Mouse (Mus musculus): ENCODE results near the gene Tmem107.

Tmem107 gene

DNA sequence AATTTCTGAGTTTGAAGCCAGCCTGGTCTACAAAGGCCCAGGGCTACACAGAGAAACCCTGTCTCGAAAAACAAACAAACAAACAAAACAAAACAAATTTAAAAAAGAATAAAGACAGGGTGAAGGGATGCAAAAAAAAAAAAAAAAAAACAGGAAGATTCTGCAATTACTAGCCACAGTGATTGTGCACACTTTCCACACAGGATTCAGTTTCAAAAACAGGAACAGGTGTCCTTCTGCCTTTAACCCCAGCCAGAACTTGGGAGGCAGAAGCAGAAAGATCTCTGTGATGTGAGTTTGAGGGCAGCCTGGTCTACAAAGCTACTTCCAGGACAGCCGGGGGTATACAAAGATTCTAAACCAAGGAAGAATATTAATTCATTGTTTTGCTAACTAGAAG lies 12.3 kb upstream of the Tmem107 start:
- in situ Hi-C loops (cut with MboI; ENCODE audit: low pct_unique_long_range_greater_than_20kb in 1 of 2, low sequenced_read_pairs in 2 of 2, unreplicated experiment in 1 of 2), result no loop called here

- in situ Hi-C loops (cut with MboI; ENCODE audit: low pct_unique_long_range_greater_than_20kb in 1 of 2, low sequenced_read_pairs in 2 of 2, unreplicated experiment in 1 of 2), result no loop called here
Measured at GRCm38 (mm10) chr11:69058729-69059356, 11.8 kb upstream of the Tmem107 start.

- in situ Hi-C loops (cut with MboI; ENCODE audit: low pct_unique_long_range_greater_than_20kb in 1 of 2, low sequenced_read_pairs in 2 of 2, unreplicated experiment in 1 of 2), result no loop called here
Measured at GRCm38 (mm10) chr11:69059357-69059974, 11.1 kb upstream of the Tmem107 start, which contains the start of gene Borcs6. Gene Borcs6 (plus strand): TSS chr11:69059717.

DNA sequence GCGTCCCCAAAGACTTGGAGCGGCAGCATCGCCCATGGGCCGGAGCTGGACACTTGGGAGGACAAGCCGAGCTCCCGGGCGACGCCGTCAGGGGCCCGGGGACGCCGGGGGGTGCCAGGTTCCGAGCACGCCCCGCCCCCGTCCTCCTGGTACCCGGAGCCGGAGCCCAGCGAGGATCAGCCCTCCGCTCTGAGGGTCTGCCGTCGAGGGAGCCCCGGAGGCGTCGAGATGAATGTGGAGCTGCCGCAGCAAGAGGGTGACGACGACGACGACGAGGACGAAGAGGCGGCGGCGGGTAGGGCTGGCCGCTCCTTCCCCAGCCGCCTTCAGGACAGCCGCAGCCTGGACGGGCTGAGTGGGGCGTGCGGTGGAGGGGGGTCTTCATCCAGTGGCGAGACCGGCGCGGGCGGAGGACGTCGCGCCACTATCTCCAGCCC lies 10.6 kb upstream of the Tmem107 start:
- in situ Hi-C loops (cut with MboI; ENCODE audit: low pct_unique_long_range_greater_than_20kb in 1 of 2, low sequenced_read_pairs in 2 of 2, unreplicated experiment in 1 of 2), result loop anchor here in 1 of 2 experiments (10.0 kb wide), 1 partner anchor 175 kb away; the partner anchor contains the start of gene Gucy2e

GRCm38 (mm10) chr11:69060448-69061254 lies 10.0 kb upstream of the Tmem107 start:
- in situ Hi-C loops (cut with MboI; ENCODE audit: low pct_unique_long_range_greater_than_20kb in 1 of 2, low sequenced_read_pairs in 2 of 2, unreplicated experiment in 1 of 2), result loop anchor here in 1 of 2 experiments (10.0 kb wide), 1 partner anchor 174 kb away; the partner anchor contains the start of gene Gucy2e

DNA sequence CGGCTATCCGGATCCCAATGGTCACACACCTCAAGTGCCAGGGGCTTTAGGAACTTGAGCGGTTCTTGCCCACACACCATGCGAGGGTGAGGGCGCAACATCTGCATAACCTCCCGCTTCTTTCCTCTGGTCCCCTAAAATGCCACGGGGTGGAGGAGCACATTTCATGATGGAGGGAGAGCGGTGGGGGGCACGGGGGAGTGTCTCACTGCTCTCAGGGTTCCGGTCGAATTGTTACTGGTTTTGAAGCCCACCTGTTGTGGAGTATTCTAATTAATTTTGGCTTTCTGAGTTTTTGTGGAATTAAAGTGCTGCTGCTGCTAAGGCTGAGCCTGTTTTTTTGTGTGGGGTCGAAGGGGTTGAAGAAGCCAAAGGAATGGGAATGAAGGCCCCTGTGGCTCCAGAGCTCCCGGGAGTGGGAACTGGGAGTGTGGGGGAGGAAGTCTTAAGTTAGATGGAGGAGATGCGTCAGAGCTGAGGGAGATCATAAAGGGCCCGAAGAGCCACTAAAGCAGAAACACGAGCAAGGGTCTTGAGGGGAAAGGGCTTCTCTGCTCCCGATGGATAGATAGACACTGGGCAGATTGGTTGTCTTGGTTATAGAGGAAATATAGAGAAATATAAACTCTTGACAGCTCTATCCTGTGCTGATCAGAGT lies 9.2 kb upstream of the Tmem107 start:
- in situ Hi-C loops (cut with MboI; ENCODE audit: low pct_unique_long_range_greater_than_20kb in 1 of 2, low sequenced_read_pairs in 2 of 2, unreplicated experiment in 1 of 2), result loop anchor here in 1 of 2 experiments (10.0 kb wide), 1 partner anchor 173 kb away; the partner anchor contains the start of gene Gucy2e

DNA sequence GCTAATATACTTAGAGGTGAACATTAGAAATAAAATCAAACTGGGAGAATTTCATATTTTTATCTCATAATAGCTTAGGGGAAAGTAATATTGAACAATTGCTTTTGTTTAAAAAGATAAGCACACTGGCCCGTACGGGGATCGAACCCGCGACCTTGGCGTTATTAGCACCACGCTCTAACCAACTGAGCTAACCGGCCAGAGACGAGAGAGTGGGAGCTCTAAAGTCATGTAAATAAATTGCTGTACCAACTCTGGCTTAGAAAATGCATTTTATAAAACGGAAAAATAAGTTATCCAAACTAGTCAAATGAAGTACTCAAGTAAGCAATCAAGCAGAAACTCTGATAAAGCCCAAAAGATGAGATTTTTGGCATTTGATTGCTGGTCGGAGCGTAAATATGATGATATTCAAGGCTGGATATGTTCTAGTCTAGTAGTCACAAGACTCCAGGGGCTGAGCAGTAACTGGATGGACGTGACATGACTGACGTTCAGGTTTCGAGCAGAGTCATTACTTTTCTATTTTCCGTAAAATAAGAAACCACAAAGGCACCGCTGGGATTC lies 8.3 kb upstream of the Tmem107 start:
- in situ Hi-C loops (cut with MboI; ENCODE audit: low pct_unique_long_range_greater_than_20kb in 1 of 2, low sequenced_read_pairs in 2 of 2, unreplicated experiment in 1 of 2), result loop anchor here in 1 of 2 experiments (10.0 kb wide), 1 partner anchor 173 kb away; the partner anchor contains the start of gene Gucy2e

DNA sequence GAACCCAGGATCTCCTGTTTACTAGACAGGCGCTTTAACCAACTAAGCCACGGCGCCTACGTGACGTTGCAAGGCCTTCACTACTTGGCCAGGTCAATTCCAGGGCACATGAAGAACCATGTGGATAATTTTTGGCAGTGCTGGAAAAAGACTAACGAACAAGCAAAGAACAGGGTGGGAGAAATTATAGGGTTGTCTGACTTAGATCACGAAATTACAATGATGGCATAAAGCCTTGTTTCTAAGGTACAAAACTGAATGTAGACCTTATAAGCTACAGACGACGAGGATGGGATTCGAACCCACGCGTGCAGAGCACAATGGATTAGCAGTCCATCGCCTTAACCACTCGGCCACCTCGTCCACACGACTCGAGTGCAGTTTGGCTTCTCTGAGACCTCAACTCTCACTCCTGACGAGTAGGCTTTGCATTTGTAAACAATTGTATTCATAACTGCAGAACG lies 7.8 kb upstream of the Tmem107 start:
- in situ Hi-C loops (cut with MboI; ENCODE audit: low pct_unique_long_range_greater_than_20kb in 1 of 2, low sequenced_read_pairs in 2 of 2, unreplicated experiment in 1 of 2), result loop anchor here in 1 of 2 experiments (10.0 kb wide), 1 partner anchor 172 kb away; the partner anchor contains the start of gene Gucy2e

DNA sequence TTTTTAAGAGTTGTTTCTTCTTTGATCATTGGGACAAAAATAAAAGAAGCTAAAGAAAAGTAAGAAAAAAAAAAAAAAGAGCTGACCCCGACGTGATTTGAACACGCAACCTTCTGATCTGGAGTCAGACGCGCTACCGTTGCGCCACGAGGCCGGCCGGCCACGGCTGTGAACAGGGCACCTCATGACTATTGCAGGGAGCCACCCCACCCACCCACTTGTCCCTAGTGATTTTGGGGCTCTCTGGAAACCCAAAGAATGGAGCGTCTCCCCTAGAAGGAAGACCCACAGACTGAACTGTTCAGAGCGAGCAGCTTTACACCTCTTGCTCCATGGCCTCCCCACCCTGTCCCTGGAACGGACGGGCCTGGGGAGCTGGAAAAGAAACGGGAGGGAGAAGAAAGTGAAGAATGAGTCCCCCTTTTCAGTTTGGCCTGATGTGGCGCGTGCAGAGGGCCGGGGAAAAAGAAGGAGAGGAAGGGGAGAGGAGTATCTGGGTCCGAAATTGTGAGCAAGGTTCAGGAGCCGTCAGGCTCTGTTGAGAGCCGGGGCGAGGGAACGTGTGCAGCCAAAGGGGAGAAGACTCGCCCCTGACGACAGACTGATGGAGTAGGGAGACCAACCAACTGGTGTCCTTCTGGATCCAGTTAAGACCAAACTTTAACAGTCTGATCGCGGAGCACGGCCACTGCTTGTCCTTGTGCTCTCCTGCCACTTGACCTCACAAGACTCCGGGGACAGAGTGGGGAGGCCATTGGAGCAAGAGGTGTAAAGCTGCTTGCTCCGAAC lies 7.0 kb upstream of the Tmem107 start:
- in situ Hi-C loops (cut with MboI; ENCODE audit: low pct_unique_long_range_greater_than_20kb in 1 of 2, low sequenced_read_pairs in 2 of 2, unreplicated experiment in 1 of 2), result loop anchor here in 1 of 2 experiments (10.0 kb wide), 1 partner anchor 171 kb away; the partner anchor contains the start of gene Gucy2e

- in situ Hi-C loops (cut with MboI; ENCODE audit: low pct_unique_long_range_greater_than_20kb in 1 of 2, low sequenced_read_pairs in 2 of 2, unreplicated experiment in 1 of 2), result loop anchor here in 1 of 2 experiments (10.0 kb wide), 1 partner anchor 170 kb away; the partner anchor contains the start of gene Gucy2e
Measured at GRCm38 (mm10) chr11:69064259-69065133, 6.1 kb upstream of the Tmem107 start.

GRCm38 (mm10) chr11:69065394-69065925 lies 5.1 kb upstream of the Tmem107 start:
- in situ Hi-C loops (cut with MboI; ENCODE audit: low pct_unique_long_range_greater_than_20kb in 1 of 2, low sequenced_read_pairs in 2 of 2, unreplicated experiment in 1 of 2), result loop anchor here in 1 of 2 experiments (10.0 kb wide), 1 partner anchor 169 kb away; the partner anchor contains the start of gene Gucy2e

DNA sequence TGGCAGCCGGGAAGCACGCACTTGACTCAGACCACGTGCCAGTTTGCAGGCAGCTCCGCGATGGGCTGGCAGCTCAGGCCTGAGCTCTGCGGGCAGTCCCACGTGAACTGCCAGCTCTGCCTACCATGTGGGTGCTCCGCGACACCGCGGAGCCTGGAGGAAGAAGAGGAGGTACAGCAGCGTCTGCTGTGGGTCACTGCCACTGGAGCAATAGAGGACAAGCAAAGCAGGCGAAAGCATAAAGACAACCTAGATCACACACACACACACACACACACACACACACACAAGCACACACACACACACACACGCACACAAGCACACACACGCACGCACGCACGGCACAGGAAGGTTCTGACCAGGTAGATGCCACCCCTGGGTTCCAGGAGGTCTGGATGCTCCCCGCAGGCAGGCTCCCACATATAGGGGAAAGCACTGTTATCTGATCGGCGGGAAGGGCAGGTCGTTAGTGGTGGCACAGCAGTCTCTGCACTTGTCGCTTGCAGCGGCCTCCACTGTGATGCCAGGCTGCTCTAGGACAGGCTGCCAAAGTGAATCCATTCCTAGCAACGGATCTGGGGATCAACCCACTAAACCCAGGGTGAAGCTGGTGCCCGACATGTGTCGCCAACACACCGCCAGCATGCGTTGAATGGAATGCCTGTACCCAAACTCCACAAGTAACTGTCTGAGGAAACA lies 4.3 kb upstream of the Tmem107 start:
- in situ Hi-C loops (cut with MboI; ENCODE audit: low pct_unique_long_range_greater_than_20kb in 1 of 2, low sequenced_read_pairs in 2 of 2, unreplicated experiment in 1 of 2), result loop anchor here in 1 of 2 experiments (10.0 kb wide), 1 partner anchor 168 kb away; the partner anchor contains the start of gene Gucy2e

GRCm38 (mm10) chr11:69066956-69067355 lies 3.6 kb upstream of the Tmem107 start:
- in situ Hi-C loops (cut with MboI; ENCODE audit: low pct_unique_long_range_greater_than_20kb in 1 of 2, low sequenced_read_pairs in 2 of 2, unreplicated experiment in 1 of 2), result loop anchor here in 1 of 2 experiments (10.0 kb wide), 1 partner anchor 168 kb away; the partner anchor contains the start of gene Gucy2e

GRCm38 (mm10) chr11:69067601-69068000 lies 3.0 kb upstream of the Tmem107 start:
- in situ Hi-C loops (cut with MboI; ENCODE audit: low pct_unique_long_range_greater_than_20kb in 1 of 2, low sequenced_read_pairs in 2 of 2, unreplicated experiment in 1 of 2), result loop anchor here in 1 of 2 experiments (10.0 kb wide), 1 partner anchor 167 kb away; the partner anchor contains the start of gene Gucy2e

GRCm38 (mm10) chr11:69070093-69070492 lies 513 bp upstream of the Tmem107 start:
- in situ Hi-C loops (cut with MboI; ENCODE audit: low pct_unique_long_range_greater_than_20kb in 1 of 2, low sequenced_read_pairs in 2 of 2, unreplicated experiment in 1 of 2), result no loop called here
